Mouse (Mus musculus) naive thymus-derived CD4-positive, alpha-beta T cell, adult 5 months (primary cell): ENCODE measurements around the gene Trim42. TPM values are rescaled to one million over a fixed set of nuclear protein-coding genes. Genes with fewer than 3 reads are reported as not detected.

Experiments
- polyA plus RNA-seq: library from polyadenylated mRNA; unstranded; fragments of 100-300 nt; shearing (Covaris generic); gene quantifications from one replicate; pipeline ENCODE4 v1.2.1, GENCODE M21; 2017

Gene Trim42
- not detected for polyA plus RNA-seq

GRCm38 (mm10) chr9:97369591-97369990 lies at the start of gene Trim42:
TSS of gene Trim42 (minus strand) at chr9:97369958.

